Mouse (Mus musculus) embryonic facial prominence, embryonic 13.5 days (tissue): ENCODE measurements at regions not wholly inside any gene's neighbourhood (a gene's known extent, or its start where the extent isn't known, plus 50 kb on each side); places are given as distances from the start of the nearest gene placed in this dataset.

Experiments used
- ATAC-seq: fragments of 200-750 bp; cut with Nextera tagmentation; 2 replicates; pipeline ENCODE4 v1.8.0; 2017; ENCODE audit warnings: low read depth; ENCODE audit not compliant: insufficient number of reproducible peaks, insufficient read depth, low FRiP score, low TSS enrichment
- H3K27ac ChIP-seq: fragments of 300-500 bp; sonication (generic); 2 replicates; pipeline ENCODE4 v1.5.1; 2015; ENCODE audit warnings: moderate library complexity, mild to moderate bottlenecking, inconsistent platforms
- H3K27me3 ChIP-seq: fragments of 300-500 bp; sonication (generic); 2 replicates; pipeline ENCODE4 v1.6.1; 2015; ENCODE audit warnings: mild to moderate bottlenecking, inconsistent platforms
- H3K36me3 ChIP-seq: fragments of 300-500 bp; sonication (generic); 2 replicates; pipeline ENCODE4 v1.6.1; 2015; ENCODE audit warnings: mild to moderate bottlenecking, inconsistent platforms
- H3K4me1 ChIP-seq: fragments of 300-500 bp; sonication (generic); 2 replicates; pipeline ENCODE4 v1.6.1; 2015; ENCODE audit warnings: inconsistent platforms
- H3K4me2 ChIP-seq: fragments of 300-500 bp; sonication (generic); 2 replicates; pipeline ENCODE4 v1.6.1; 2015; ENCODE audit warnings: moderate library complexity, mild to moderate bottlenecking, inconsistent platforms
- H3K4me3 ChIP-seq: fragments of 300-500 bp; sonication (generic); 2 replicates; pipeline ENCODE4 v1.5.1; 2015; ENCODE audit warnings: mild to moderate bottlenecking, inconsistent platforms
- H3K9ac ChIP-seq: fragments of 300-500 bp; sonication (generic); 2 replicates; pipeline ENCODE4 v1.6.1; 2015; ENCODE audit warnings: mild to moderate bottlenecking, inconsistent platforms
- H3K9me3 ChIP-seq: fragments of 300-500 bp; sonication (generic); 2 replicates; pipeline ENCODE4 v1.6.1; 2016; ENCODE audit warnings: inconsistent platforms
- WGBS: fragments of 180-500 bp; shearing (Covaris S2); methylation state at CpG from one replicate; pipeline ENCODE4 v1.1.7; 2015; ENCODE audit warnings: mixed read lengths; 5-methylcytosine and 5-hydroxymethylcytosine counted together

- WGBS, result 89% methylated on average over 1 of the region's 1 CpGs
- H3K27me3 ChIP-seq, result no peaks in the 10 kb centered on the region; the same call in 1 of the 2 replicates
- no peak overlapping the region for H3K4me3 ChIP-seq
- no peaks in the 10 kb centered on the region for H3K9me3 ChIP-seq
- no peak for ATAC-seq
- peaks cover 22% of the 10 kb centered on the region for H3K4me1 ChIP-seq
- no peak overlapping the region for H3K27ac ChIP-seq
- no peak overlapping the region for H3K9ac ChIP-seq
- no peak overlapping the region for H3K4me2 ChIP-seq
- H3K36me3 ChIP-seq, result no peaks in the 10 kb centered on the region
Observed at GRCm38 (mm10) chr14:72148886-72149285, 342.8 kb downstream of the Gm9195 start.

GRCm38 (mm10) chr14:72146381-72146780 is 345.3 kb downstream of the Gm9195 start:
- H3K4me1 ChIP-seq, result peaks cover 22% of the 10 kb centered on the region

GRCm38 (mm10) chr14:72142883-72143487 is 348.7 kb downstream of the Gm9195 start:
- H3K36me3 ChIP-seq, result no peaks in the 10 kb centered on the region
- peaks cover 5% of the 10 kb centered on the region; the same call in 1 of the 2 replicates for H3K27me3 ChIP-seq
- no peak overlapping the region for H3K27ac ChIP-seq
- ATAC-seq, result no peak
- 26% methylated on average over 6 of the region's 6 CpGs for WGBS
- no peaks in the 10 kb centered on the region for H3K9me3 ChIP-seq
- no peak overlapping the region for H3K4me3 ChIP-seq
- H3K4me1 ChIP-seq, result peaks cover 12% of the 10 kb centered on the region; the same call in 1 of the 2 replicates
- H3K9ac ChIP-seq, result no peak overlapping the region
- H3K4me2 ChIP-seq, result no peak overlapping the region

More at GRCm38 (mm10) chr14:72146381-72146780, 345.3 kb downstream of the Gm9195 start:
- Histone ChIP-seq H3K36me3 (no peaks in the 10 kb centered on the region), H3K27ac (no peak overlapping the region), H3K4me2 (no peak overlapping the region), H3K4me3 (no peak overlapping the region), H3K9me3 (no peaks in the 10 kb centered on the region), H3K9ac (no peak overlapping the region), H3K27me3 (peaks cover 5% of the 10 kb centered on the region; the same call in 1 of the 2 replicates)
- WGBS, result 11% methylated on average over 2 of the region's 2 CpGs
- no peak for ATAC-seq

- H3K27ac ChIP-seq, result no peak overlapping the region
- no peak for ATAC-seq
- no peaks in the 10 kb centered on the region for H3K36me3 ChIP-seq
- no peak overlapping the region for H3K9ac ChIP-seq
- no peak overlapping the region for H3K4me3 ChIP-seq
- no peaks in the 10 kb centered on the region for H3K9me3 ChIP-seq
- H3K4me2 ChIP-seq, result no peak overlapping the region
- peaks cover 5% of the 10 kb centered on the region; the same call in 1 of the 2 replicates for H3K27me3 ChIP-seq
- H3K4me1 ChIP-seq, result 0 out of 2 replicates have a peak, but pooled peaks cover under 1% of the 10 kb centered on the region
- WGBS, result 72% methylated on average over 4 of the region's 4 CpGs
Observed at GRCm38 (mm10) chr14:72141136-72141535, 350.5 kb downstream of the Gm9195 start.

- no peaks in the 10 kb centered on the region for H3K36me3 ChIP-seq
- no peaks in the 10 kb centered on the region for H3K27me3 ChIP-seq
- ATAC-seq, result no peak
- no peak overlapping the region for H3K4me3 ChIP-seq
- H3K9ac ChIP-seq, result no peak overlapping the region
- no peak overlapping the region for H3K27ac ChIP-seq
- H3K9me3 ChIP-seq, result no peaks in the 10 kb centered on the region
- 48% methylated on average over 4 of the region's 4 CpGs for WGBS
- no peaks in the 10 kb centered on the region for H3K4me1 ChIP-seq
- H3K4me2 ChIP-seq, result no peak overlapping the region
Observed at GRCm38 (mm10) chr14:72130149-72130548, 361.5 kb downstream of the Gm9195 start.

GRCm38 (mm10) chr14:72121786-72122185 is 369.9 kb downstream of the Gm9195 start:
- no peaks in the 10 kb centered on the region for H3K27me3 ChIP-seq
- no peak overlapping the region for H3K9ac ChIP-seq
- no peaks in the 10 kb centered on the region for H3K4me1 ChIP-seq
- H3K4me3 ChIP-seq, result no peak overlapping the region
- WGBS, result 78% methylated on average over 4 of the region's 4 CpGs
- H3K9me3 ChIP-seq, result no peaks in the 10 kb centered on the region
- no peak overlapping the region for H3K4me2 ChIP-seq
- no peak overlapping the region for H3K27ac ChIP-seq
- no peaks in the 10 kb centered on the region for H3K36me3 ChIP-seq
- no peak for ATAC-seq

GRCm38 (mm10) chr14:72121006-72121405 is 370.6 kb downstream of the Gm9195 start:
- 0% methylated on average over 1 of the region's 1 CpGs for WGBS
- Histone ChIP-seq H3K4me2 (no peak overlapping the region), H3K9me3 (no peaks in the 10 kb centered on the region), H3K27ac (no peak overlapping the region), H3K4me3 (no peak overlapping the region), H3K27me3 (no peaks in the 10 kb centered on the region), H3K9ac (no peak overlapping the region), H3K36me3 (no peaks in the 10 kb centered on the region), H3K4me1 (no peaks in the 10 kb centered on the region)
- no peak for ATAC-seq

GRCm38 (mm10) chr14:72116842-72117241 is 374.8 kb downstream of the Gm9195 start:
- no peak overlapping the region for H3K27ac ChIP-seq
- H3K9ac ChIP-seq, result no peak overlapping the region
- H3K4me3 ChIP-seq, result no peak overlapping the region
- 74% methylated on average over 4 of the region's 4 CpGs for WGBS
- H3K4me2 ChIP-seq, result no peak overlapping the region
- no peaks in the 10 kb centered on the region for H3K36me3 ChIP-seq
- H3K4me1 ChIP-seq, result no peaks in the 10 kb centered on the region
- H3K27me3 ChIP-seq, result no peaks in the 10 kb centered on the region
- H3K9me3 ChIP-seq, result no peaks in the 10 kb centered on the region
- no peak for ATAC-seq

GRCm38 (mm10) chr14:72113377-72113993 is 378.2 kb downstream of the Gm9195 start:
- Histone ChIP-seq H3K9me3 (no peaks in the 10 kb centered on the region), H3K4me1 (no peaks in the 10 kb centered on the region), H3K4me3 (no peak overlapping the region), H3K27ac (no peak overlapping the region), H3K36me3 (no peaks in the 10 kb centered on the region), H3K9ac (no peak overlapping the region), H3K27me3 (no peaks in the 10 kb centered on the region), H3K4me2 (no peak overlapping the region)
- no peak for ATAC-seq
- WGBS, result 83% methylated on average over 8 of the region's 8 CpGs

- no peaks in the 10 kb centered on the region for H3K9me3 ChIP-seq
- H3K36me3 ChIP-seq, result no peaks in the 10 kb centered on the region
- H3K27ac ChIP-seq, result no peak overlapping the region
- no peak for ATAC-seq
- H3K9ac ChIP-seq, result no peak overlapping the region
- 65% methylated on average over 2 of the region's 2 CpGs for WGBS
- no peaks in the 10 kb centered on the region for H3K27me3 ChIP-seq
- no peak overlapping the region for H3K4me2 ChIP-seq
- H3K4me3 ChIP-seq, result no peak overlapping the region
- H3K4me1 ChIP-seq, result no peaks in the 10 kb centered on the region
Observed at GRCm38 (mm10) chr14:72110689-72111088, 380.9 kb downstream of the Gm9195 start.

GRCm38 (mm10) chr14:72091579-72091978 is 400.1 kb downstream of the Gm9195 start:
- H3K4me2 ChIP-seq, result no peak overlapping the region
- no peaks in the 10 kb centered on the region for H3K4me1 ChIP-seq
- H3K4me3 ChIP-seq, result no peak overlapping the region
- H3K9ac ChIP-seq, result no peak overlapping the region
- no peak overlapping the region for H3K27ac ChIP-seq
- ATAC-seq, result no peak
- H3K27me3 ChIP-seq, result no peaks in the 10 kb centered on the region
- H3K9me3 ChIP-seq, result no peaks in the 10 kb centered on the region
- no peaks in the 10 kb centered on the region for H3K36me3 ChIP-seq
- WGBS, result 90% methylated on average over 2 of the region's 2 CpGs

- Histone ChIP-seq H3K27me3 (no peaks in the 10 kb centered on the region), H3K4me1 (no peaks in the 10 kb centered on the region), H3K27ac (no peak overlapping the region), H3K9ac (no peak overlapping the region), H3K4me2 (no peak overlapping the region), H3K9me3 (no peaks in the 10 kb centered on the region), H3K4me3 (no peak overlapping the region), H3K36me3 (no peaks in the 10 kb centered on the region)
- ATAC-seq, result no peak
- 52% methylated on average over 3 of the region's 3 CpGs for WGBS
Observed at GRCm38 (mm10) chr14:72081473-72081872, 410.2 kb downstream of the Gm9195 start.
